Mouse (Mus musculus) E14TG2a.4 (cell line): Measurements from ENCODE around the gene Tmem210.

Experiments used
- CTCF ChIP-seq: conservative IDR thresholded peaks from 2 replicates; pipeline ENCODE4 v1.5.1; 2014; ENCODE audit warnings: low read length
- POU5F1 ChIP-seq: IDR thresholded peaks from 2 replicates; pipeline ENCODE4 v1.6.1; 2014; ENCODE audit warnings: low read length, borderline replicate concordance

DNA sequence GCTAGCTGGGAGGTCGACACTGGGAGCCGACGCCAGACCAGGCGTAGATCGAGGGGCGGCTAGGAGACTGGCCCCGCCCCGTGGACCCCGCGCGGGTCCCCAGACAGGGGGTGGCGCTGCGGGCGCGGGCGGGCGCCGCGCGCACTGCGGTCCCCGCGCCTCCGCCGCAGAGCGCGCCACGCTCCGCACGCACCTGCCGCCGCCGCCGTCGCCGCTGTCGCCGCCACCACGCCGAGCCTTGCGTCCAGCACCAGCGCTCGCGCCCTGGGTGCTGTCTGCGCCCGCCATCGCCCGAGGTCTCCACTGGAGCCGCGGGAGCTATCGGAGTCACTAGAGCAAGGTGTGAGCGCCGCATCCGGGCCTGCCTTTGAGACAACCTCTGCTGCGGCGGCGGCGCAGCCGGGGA is 45.8 kb upstream of the Tmem210 start, which contains the start of the genes Rnf208 and Cysrt1:
- TF ChIP-seq CTCF (no peak), POU5F1 (no peak)
